Mouse (Mus musculus) erythroblast, adult 5-6 weeks (primary cell): Measurements from ENCODE around the gene Mitf. TPM values are rescaled to one million over a fixed set of nuclear protein-coding genes. Genes with fewer than 3 reads are reported as not detected.

Source experiments
- ATAC-seq: replicated peaks from 2 replicates; pipeline ENCODE4 v1.8.0; 2016; ENCODE audit warnings: moderate number of reproducible peaks, mild to moderate bottlenecking, moderate TSS enrichment, inconsistent platforms; ENCODE audit not compliant: poor library complexity, low FRiP score, severe bottlenecking
- total RNA-seq, 2 experiments: library from RNA; stranded (forward) in 1 of 2; stranded (reverse) in 1 of 2; fragments of 150-400 nt in 1 of 2; fragments of 200-764, 138-1000 nt in 1 of 2; gene quantifications; 2 replicates each; pipeline versions ENCODE4 v1.2.3 to v1.2.4; 2015 to 2017; ENCODE audit warnings: low replicate concordance in 2 of 2

Gene Mitf
- total RNA-seq, 2 experiments from 2014 or later = 1.2 to 2.5 TPM

DNA sequence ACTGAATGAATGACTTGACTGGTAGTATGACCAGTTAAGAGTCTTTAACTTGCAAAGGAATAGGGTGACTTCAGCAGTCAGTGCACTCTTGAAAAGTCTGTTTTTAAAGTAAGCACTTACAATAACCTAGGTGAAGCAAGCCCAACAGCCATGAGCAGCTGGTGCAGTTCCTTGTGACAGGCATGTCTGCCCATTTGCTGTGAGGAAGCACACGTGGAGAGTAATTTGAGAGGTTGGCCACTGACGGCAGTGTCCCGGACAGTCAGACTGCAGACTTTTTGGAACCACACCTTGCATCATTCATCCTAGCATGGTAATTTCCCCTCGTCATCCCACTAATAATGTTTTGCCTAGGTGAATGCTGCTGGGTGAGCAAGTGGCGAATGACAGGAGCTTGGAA is 12.1 kb downstream of the Mitf start:
- no peak for ATAC-seq

DNA sequence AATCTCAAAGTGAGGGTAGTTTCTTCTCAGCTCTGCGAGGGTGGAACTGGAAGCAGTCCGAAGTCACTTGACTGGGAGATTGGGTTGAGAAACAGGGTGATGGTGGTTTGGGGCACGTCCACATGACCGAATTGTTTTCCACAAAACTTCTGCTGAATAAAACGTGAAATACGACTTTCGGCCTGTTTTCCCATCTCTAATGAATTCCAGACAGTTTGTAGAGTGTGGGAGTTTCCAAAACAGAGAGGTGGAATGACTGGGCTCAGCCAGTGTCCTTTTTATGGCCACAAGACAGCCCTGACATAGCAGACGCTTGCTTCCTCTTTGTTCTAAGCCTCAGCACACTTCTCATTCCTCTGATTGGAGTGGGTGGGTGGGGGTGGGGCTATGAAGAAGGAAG is 13.7 kb downstream of the Mitf start:
- ATAC-seq = no peak

DNA sequence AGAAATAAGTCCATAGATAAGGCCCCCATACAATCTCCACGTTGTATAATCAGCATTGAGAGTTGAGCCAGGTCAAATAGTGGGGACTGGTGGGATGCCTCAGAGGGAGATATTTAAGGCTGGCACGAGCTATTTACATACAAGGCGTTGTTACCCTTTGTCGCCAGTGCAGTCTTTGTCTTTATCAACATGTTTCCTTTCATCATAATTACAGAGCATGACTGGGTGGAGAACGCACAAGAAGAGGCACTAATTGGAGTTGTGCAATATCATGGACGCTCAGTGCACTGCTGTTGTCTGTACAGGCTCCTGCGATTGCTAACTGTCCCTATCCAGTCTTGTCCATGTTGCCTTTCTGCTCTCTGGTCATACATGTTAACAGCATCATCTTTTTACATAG is 15.0 kb downstream of the Mitf start:
- no peak for ATAC-seq

- ATAC-seq = no peak
These were observed 19.9 kb downstream of the Mitf start for GRCm38 (mm10) chr6:97826642-97827275.

DNA sequence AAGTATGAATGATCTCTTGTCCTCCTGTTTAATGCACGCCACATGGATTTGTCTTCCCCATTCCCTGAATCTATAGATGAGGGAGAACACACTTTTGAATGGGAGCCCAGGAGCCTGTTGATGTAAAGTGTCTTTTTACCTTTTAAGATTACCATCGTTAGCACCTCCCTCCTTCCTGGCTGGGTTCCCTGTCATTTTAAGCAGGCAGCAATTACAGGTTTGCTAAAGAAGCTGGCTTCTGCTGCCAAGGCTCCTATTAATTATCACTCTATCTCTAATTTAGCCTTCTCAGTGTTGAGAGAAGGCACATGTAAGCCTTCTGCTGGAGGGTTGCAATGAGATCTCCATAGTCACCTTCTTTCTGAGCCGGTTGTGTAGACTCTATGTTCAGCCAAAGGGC is 21.2 kb downstream of the Mitf start:
- no peak for ATAC-seq

GRCm38 (mm10) chr6:97828822-97829719 is 22.2 kb downstream of the Mitf start:
- ATAC-seq = no peak

GRCm38 (mm10) chr6:97832501-97832900 is 25.6 kb downstream of the Mitf start:
- ATAC-seq = no peak

- ATAC-seq = no peak
These were observed 29.3 kb downstream of the Mitf start for GRCm38 (mm10) chr6:97836176-97836575.

DNA sequence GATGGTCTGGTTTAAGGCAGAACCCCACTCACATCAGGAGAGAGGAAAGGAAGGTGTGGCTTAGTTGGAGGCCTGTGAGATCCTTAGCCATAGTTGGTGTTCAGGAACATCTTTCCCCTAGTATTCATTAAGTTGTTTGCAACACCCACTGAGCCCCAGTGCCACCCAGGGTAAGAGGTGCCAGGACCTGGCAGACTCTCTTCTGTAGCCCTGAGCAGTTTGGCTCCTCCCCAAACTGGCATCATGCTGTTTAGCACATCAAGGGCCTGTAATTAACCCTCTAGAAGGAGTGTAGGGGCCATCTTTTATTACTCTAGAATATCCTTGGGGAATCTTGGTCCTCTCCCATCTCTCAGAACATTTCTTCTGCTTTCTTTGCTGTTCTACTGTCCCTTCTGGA is 30.9 kb downstream of the Mitf start:
- no peak for ATAC-seq

GRCm38 (mm10) chr6:97839568-97839967 is 32.7 kb downstream of the Mitf start:
- ATAC-seq = no peak

DNA sequence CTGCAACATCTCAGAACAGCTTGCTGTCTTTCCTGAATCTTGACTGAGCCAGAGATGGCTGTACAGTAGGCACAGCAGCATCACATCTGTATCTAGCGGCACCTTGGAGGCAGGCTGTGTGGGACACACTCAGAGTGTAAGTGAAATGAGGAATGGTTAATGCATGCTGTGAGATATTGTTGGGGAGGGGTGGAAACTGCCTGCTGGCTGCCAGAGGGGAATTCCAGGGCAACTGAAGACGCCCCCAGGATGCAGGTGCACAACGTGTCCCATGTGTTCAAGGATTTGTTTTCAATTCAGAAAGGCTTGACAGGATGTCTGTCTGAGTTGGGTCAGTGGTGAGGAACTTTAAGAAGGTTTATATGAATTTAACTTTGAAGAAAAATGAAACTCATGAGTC is 37.3 kb downstream of the Mitf start:
- no peak for ATAC-seq

GRCm38 (mm10) chr6:97848191-97848857 is 41.5 kb downstream of the Mitf start:
- ATAC-seq = no peak

- no peak for ATAC-seq
These were observed 47.4 kb downstream of the Mitf start for GRCm38 (mm10) chr6:97854236-97854635.

- no peak for ATAC-seq
These were observed 48.7 kb downstream of the Mitf start for GRCm38 (mm10) chr6:97855420-97856170.

- ATAC-seq = no peak
These were observed 49.6 kb downstream of the Mitf start for GRCm38 (mm10) chr6:97856502-97856901.

- no peak for ATAC-seq
These were observed 50.8 kb downstream of the Mitf start for GRCm38 (mm10) chr6:97857690-97858089.

DNA sequence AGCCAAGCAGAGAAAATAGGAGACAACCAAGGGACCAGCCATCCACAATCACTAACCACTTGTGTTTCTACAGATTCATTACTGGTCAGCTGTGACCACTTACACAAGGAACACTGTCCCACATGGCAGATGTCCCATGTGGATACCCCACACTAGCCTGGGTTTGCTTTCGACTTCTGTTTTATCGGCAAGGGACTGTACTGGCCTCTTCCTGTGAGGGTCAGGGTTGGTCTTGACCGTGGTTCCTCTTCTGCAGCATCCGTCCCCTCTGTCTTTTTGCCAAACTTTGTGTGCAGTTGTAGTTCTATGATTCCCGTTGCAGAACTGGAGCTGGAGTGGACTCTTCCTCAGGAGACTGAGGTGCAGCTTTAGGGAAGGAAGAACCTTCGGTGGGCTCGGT is 59.7 kb downstream of the Mitf start:
- ATAC-seq = no peak

GRCm38 (mm10) chr6:97868005-97868404 is 61.2 kb downstream of the Mitf start:
- ATAC-seq = no peak

- ATAC-seq = no peak
These were observed 63.1 kb downstream of the Mitf start for GRCm38 (mm10) chr6:97869953-97870352.
